8 mouse cellular contexts compared by ENCODE assay signal in the genomic region with DNA sequence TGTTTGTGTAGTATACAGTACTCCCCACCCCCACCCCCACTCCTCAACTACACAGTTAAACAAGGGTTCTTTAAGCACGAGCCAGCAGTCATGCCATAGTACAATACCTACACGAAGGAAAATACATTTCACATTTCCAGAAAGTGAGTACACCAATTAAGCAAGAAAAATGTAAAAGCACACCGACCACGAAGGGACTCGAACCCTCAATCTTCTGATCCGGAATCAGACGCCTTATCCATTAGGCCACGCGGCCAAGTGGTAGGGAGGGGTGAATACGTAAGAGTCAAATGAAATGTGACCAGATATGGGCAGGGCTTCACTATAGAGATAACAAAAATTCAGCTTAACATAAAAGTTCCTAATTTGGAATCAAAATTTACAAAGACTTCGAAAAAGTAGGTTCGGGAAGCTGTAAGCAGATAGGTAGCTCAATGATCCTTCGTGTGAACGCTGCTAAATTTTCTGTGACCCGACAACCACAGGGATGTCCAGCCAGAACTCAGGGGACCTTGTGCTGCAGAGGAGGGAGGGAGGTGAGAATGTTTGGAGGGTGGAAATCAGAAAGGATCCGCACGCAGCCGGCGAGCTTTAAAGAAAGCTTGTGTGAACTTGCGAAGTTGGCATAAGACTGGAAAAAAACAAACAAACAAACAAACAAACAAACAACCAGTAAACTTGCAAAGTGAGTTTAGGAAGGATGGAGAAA. TPM values are rescaled to one million over a fixed set of nuclear protein-coding genes. Genes with fewer than 3 reads are reported as not detected.
DNase-seq lines count a peak whose midpoint lies in the region; ATAC-seq and TF ChIP-seq lines count a peak whose summit lies in the region.

No protein-coding gene starts in this region.

- no peak for TF ChIP-seq POLR2A in cortical plate, adult 2 months (IDR thresholded peaks at IDR 0.05; ENCODE audit: extremely low read depth, insufficient read depth, low read length)

- H3K27me3 ChIP-seq in intestine, embryonic 16.5 days (replicated peaks; ENCODE audit: control insufficient read depth, insufficient read depth, low read length), result no peaks in the 10 kb centered on the region
- H3K27me3 ChIP-seq in midbrain, embryonic 10.5 days (ENCODE audit: low read depth, poor library complexity, severe bottlenecking), result peaks cover 17% of the 10 kb centered on the region

- H3K9me3 ChIP-seq in intestine, embryonic 16.5 days (ENCODE audit: control insufficient read depth, low read length), result peaks cover 7% of the 10 kb centered on the region
- peaks cover 2% of the 10 kb centered on the region for H3K9me3 ChIP-seq in midbrain, embryonic 10.5 days (replicated peaks)

- WGBS in intestine, embryonic 16.5 days, result 3% methylated on average over 20 of the region's 20 CpGs
- 2% methylated on average over 20 of the region's 20 CpGs for WGBS in midbrain, embryonic 10.5 days

- no peak overlapping the region for H3K27ac ChIP-seq in cortical plate, adult 2 months (ENCODE audit: insufficient read depth, low read length)
- H3K27ac ChIP-seq in intestine, embryonic 16.5 days (ENCODE audit: low read length), result no peak overlapping the region
- H3K27ac ChIP-seq in midbrain, embryonic 10.5 days (replicated peaks), result no peak overlapping the region; the same call in 1 of the 2 replicates

- TF ChIP-seq CTCF in cortical plate, adult 2 months (IDR thresholded peaks at IDR 0.05; ENCODE audit: extremely low read depth, insufficient read depth, low read length), result no peak

- DNase-seq in urinary bladder, adult 18-20 months (ENCODE audit: low spot score in 2 of 2), result peak; percentile 12 to 13
- DNase-seq in urinary bladder, postnatal 10 days (ENCODE audit: low spot score), result no peak
- peak; percentile 9 for DNase-seq in gastrocnemius, postnatal 14 days
- DNase-seq in left cerebral cortex, postnatal 36 days (ENCODE audit: low spot score in 2 of 2), result peak; percentile 76 to 81
- DNase-seq in midbrain, embryonic 10.5 days (ENCODE audit: low spot score), result peak; percentile 78
- peak; percentile 60 for DNase-seq in spleen, adult 12 weeks (ENCODE audit: low spot score)

- H3K9ac ChIP-seq in intestine, embryonic 16.5 days (ENCODE audit: low read depth, low read length), result no peak overlapping the region

- peak overlapping the region; percentile 48 for H3K4me2 ChIP-seq in intestine, embryonic 16.5 days (ENCODE audit: low read depth, low read length)

- H3K4me1 ChIP-seq in cortical plate, adult 2 months (ENCODE audit: control insufficient read depth, insufficient read depth, low read length), result no peaks in the 10 kb centered on the region
- H3K4me1 ChIP-seq in intestine, embryonic 16.5 days (ENCODE audit: control insufficient read depth, insufficient read depth, low read length), result no peaks in the 10 kb centered on the region
- H3K4me1 ChIP-seq in midbrain, embryonic 10.5 days, result peaks cover 7% of the 10 kb centered on the region

- intact Hi-C loops in gastrocnemius, postnatal 14 days (cut with DNase I; ENCODE audit: low total_unique reads), result no loop called here
- intact Hi-C loops in left cerebral cortex, postnatal 36 days (cut with DNase I), result loop anchor here (5.0 kb wide), 1 partner anchor 43 kb away; no protein-coding TSS in a partner anchor

- no peaks in the 10 kb centered on the region for H3K36me3 ChIP-seq in intestine, embryonic 16.5 days (ENCODE audit: control insufficient read depth, insufficient read depth, low read length)
- H3K36me3 ChIP-seq in midbrain, embryonic 10.5 days, result no peaks in the 10 kb centered on the region

- H3K4me3 ChIP-seq in cortical plate, adult 2 months (ENCODE audit: insufficient read depth, low read length), result peak overlapping the region; percentile 51
- peak overlapping the region; percentile 38 for H3K4me3 ChIP-seq in intestine, embryonic 16.5 days (ENCODE audit: low read length)
- peak overlapping the region; percentile 57 for H3K4me3 ChIP-seq in midbrain, embryonic 10.5 days

- ATAC-seq in intestine, embryonic 16.5 days, result peak; percentile 87

RNA-seq across cellular contexts. Expression of gene Trim27, which starts 36.2 kb away (rescaled TPM):
- polyA plus RNA-seq in cortical plate, adult 2 months (2012; rRNA removed), result 30.4 and 30.5 TPM in 2 replicates
- total RNA-seq in gastrocnemius, postnatal 14 days (2021), result 10 to 100 TPM; 22.2 to 26.4 TPM
- polyA plus RNA-seq in intestine, embryonic 16.5 days (2015; fragmentation: Nextera tagmentation; extraction: Ambion mirVana), result 119 and 122 TPM in 2 replicates
- total RNA-seq in left cerebral cortex, postnatal 36 days (2021), result 10 to 100 TPM; 34.0 TPM
- polyA plus RNA-seq in midbrain, embryonic 10.5 days (2016; fragmentation: Nextera tagmentation; extraction: Ambion mirVana), result 146 and 162 TPM in 2 replicates
